Mouse (Mus musculus) heart, embryonic 10.5 days (tissue): ENCODE results near the gene Dennd1a. TPM values are rescaled to one million over a fixed set of nuclear protein-coding genes. Genes with fewer than 3 reads are reported as not detected.

Source experiments
- DNase-seq: peaks from one replicate; pipeline ENCODE4 v3.0.0-alpha.2; 2017; ENCODE audit warnings: low spot score
- H3K27ac ChIP-seq: fragments of 300-500 bp; sonication (generic); 2 replicates; pipeline ENCODE4 v1.5.1; 2016; ENCODE audit warnings: mild to moderate bottlenecking
- H3K27me3 ChIP-seq: fragments of 300-500 bp; sonication (generic); 2 replicates; pipeline ENCODE4 v1.6.1; 2016; ENCODE audit warnings: mild to moderate bottlenecking; ENCODE audit not compliant: poor library complexity, insufficient read depth, severe bottlenecking
- H3K36me3 ChIP-seq: fragments of 300-500 bp; sonication (generic); 2 replicates; pipeline ENCODE4 v1.6.1; 2016; ENCODE audit warnings: mild to moderate bottlenecking, moderate library complexity
- H3K4me1 ChIP-seq: fragments of 300-500 bp; sonication (generic); 2 replicates; pipeline ENCODE4 v1.6.1; 2016; ENCODE audit warnings: mild to moderate bottlenecking
- H3K4me3 ChIP-seq: fragments of 300-500 bp; sonication (generic); 2 replicates; pipeline ENCODE4 v1.5.1; 2016; ENCODE audit warnings: mild to moderate bottlenecking, moderate library complexity
- H3K9me3 ChIP-seq: fragments of 300-500 bp; sonication (generic); 2 replicates; pipeline ENCODE4 v1.6.1; 2016; ENCODE audit warnings: mild to moderate bottlenecking, moderate library complexity
- WGBS: fragments of 180-500 bp; shearing (Covaris S2); methylation state at CpG from one replicate; pipeline ENCODE4 v1.1.7; 2016; 5-methylcytosine and 5-hydroxymethylcytosine counted together
- polyA plus RNA-seq: library from polyadenylated mRNA; unstranded; fragments of >200 nt; fragmentation: Nextera tagmentation; extraction: Ambion mirVana; gene quantifications from 2 replicates; pipeline ENCODE4 v1.2.1, GENCODE M21; 2016

Gene Dennd1a
- polyA plus RNA-seq, 1 experiment from 2014 or later = 14.8 TPM

DNA sequence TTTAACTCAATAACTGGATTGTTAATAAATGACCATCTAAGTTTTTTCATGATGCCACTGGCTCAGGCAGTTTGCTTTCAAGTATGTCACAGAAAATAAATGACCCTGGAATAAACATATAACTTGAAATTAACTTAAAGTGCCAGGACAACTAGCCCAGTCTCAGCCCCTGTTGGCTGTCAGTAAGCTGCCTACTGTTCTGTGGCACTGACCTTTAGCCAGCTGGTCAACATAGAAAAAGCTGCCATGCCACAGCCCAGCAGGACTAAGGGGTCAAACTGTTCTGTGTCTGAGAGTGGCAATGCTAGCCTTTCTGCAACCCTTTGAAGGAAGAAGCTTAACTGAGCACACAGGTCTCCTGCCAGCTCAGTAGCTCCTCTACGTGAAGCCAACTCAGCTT is 198.8 kb downstream of the Dennd1a start:
- no peaks in the 10 kb centered on the region for H3K27me3 ChIP-seq
- no peak for DNase-seq
- WGBS = 84% methylated on average over 1 of the region's 1 CpGs
- H3K9me3 ChIP-seq = no peaks in the 10 kb centered on the region
- H3K4me3 ChIP-seq = no peak overlapping the region
- no peaks in the 10 kb centered on the region for H3K36me3 ChIP-seq
- H3K27ac ChIP-seq = no peak overlapping the region
- peaks cover 15% of the 10 kb centered on the region for H3K4me1 ChIP-seq

DNA sequence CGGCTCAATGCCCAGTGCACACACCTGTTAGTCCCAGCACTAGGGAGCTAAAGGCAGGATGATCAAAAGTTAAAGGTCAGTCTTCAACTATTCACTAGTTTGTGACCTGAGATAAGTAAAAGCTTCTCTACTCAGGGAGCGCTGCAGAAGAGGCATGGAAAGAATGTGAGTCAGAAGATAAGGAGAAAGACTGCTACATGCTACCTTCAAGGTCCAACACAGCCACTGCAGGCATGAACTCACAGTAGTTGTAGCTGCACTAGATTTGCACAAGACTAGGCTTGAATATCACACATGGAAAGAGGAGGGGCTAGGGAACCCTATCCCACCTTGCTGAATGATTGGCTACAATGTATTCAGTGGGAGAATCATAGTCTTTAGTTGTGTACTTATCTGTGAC is 202.1 kb downstream of the Dennd1a start:
- no peaks in the 10 kb centered on the region for H3K9me3 ChIP-seq
- 40% methylated on average over 2 of the region's 2 CpGs for WGBS
- no peak overlapping the region for H3K4me3 ChIP-seq
- H3K36me3 ChIP-seq = no peaks in the 10 kb centered on the region
- H3K4me1 ChIP-seq = peaks cover 10% of the 10 kb centered on the region
- no peaks in the 10 kb centered on the region for H3K27me3 ChIP-seq
- no peak for DNase-seq
- no peak overlapping the region for H3K27ac ChIP-seq

DNA sequence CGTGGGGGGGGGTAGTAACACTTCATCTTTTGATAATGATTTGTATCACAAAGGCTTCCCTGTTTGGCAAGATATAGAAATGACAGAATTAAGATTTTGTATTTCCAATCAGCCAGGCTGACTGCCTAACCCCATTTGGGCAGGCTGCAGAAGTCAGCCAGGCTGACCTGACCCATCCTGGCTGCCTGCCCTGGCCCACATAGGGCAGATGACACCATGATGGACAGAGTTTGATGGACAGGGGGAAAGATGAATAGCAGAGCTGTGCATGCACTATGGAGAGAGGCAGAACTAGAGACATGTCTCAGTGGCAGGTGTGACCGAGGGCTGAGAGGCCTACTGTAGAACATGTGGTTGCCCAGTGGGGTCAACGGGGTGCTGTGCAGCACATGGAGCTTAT is 203.9 kb downstream of the Dennd1a start:
- no peaks in the 10 kb centered on the region for H3K36me3 ChIP-seq
- H3K4me3 ChIP-seq = no peak overlapping the region

DNA sequence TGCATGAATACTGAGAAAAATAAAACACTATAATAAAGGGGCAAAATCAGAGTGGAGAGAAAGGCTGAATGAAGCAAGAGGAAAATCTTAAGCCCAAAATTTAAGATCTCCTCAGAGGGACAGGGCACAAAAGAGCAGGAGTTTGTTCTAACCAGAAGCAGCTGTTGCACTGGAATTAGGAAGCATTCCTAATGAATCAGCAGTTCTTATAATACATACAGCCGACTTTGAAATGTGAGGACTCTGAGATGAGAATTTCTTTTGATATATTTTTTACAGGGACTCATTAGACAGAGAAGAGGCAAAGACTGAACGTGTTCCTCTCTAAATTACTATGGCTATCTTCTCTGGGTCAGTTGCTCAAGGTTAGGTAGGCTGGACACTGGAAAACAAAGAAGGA is 212.7 kb downstream of the Dennd1a start:
- Histone ChIP-seq H3K4me3 (no peak overlapping the region), H3K27me3 (no peaks in the 10 kb centered on the region), H3K4me1 (no peaks in the 10 kb centered on the region), H3K36me3 (no peaks in the 10 kb centered on the region), H3K27ac (no peak overlapping the region), H3K9me3 (no peaks in the 10 kb centered on the region)
- no peak for DNase-seq
- WGBS = 61% methylated on average over 2 of the region's 2 CpGs

More for the DNA sequence above, 203.9 kb downstream of the Dennd1a start:
- no peaks in the 10 kb centered on the region for H3K27me3 ChIP-seq
- H3K4me1 ChIP-seq = peaks cover 10% of the 10 kb centered on the region
- WGBS = 84% methylated on average over 3 of the region's 3 CpGs
- no peak for DNase-seq
- H3K9me3 ChIP-seq = no peaks in the 10 kb centered on the region
- no peak overlapping the region for H3K27ac ChIP-seq

DNA sequence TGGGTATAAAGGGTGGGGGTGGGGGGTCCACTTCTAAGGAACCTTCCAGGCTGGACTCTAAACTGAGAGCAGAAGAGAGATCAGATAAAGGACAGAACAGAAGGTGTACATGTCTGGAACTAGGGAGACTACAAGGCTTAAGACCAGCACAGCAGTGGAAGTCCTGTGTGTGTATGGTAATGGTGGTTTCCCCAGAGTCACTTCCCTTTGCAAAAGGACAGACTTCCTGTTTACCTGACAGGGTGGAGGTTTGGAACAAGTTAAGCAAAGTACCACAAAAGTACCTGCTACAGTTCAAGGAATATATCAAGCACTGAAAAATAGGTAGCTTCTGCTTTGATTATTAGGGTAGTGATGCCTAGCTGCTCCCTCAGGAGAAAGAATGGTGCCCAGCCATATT is 215.1 kb downstream of the Dennd1a start:
- Histone ChIP-seq H3K27ac (no peak overlapping the region), H3K9me3 (no peaks in the 10 kb centered on the region), H3K27me3 (no peaks in the 10 kb centered on the region), H3K36me3 (no peaks in the 10 kb centered on the region), H3K4me1 (peaks cover 6% of the 10 kb centered on the region), H3K4me3 (no peak overlapping the region)
- no peak for DNase-seq

DNA sequence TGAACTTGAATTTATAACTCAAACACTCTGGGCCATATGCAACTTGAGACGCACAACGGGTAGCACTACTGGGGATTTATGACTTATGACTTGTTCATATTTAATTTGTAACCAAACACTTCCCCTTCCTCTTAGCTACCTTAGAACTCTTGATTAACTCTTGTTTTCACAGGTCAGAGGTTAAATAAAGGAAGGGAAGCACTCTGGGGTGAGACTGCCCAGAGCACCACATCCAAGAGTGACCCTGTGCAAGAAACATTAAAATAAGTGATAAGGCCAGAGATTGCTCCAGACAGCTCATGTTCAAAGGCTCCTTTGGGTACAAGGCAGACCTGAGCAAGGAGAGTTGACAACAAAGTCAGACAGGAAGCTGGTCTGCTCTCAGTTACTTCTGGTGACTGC is 219.0 kb downstream of the Dennd1a start:
- no peaks in the 10 kb centered on the region for H3K27me3 ChIP-seq
- no peak overlapping the region for H3K4me3 ChIP-seq
- H3K9me3 ChIP-seq = no peaks in the 10 kb centered on the region
- no peaks in the 10 kb centered on the region for H3K36me3 ChIP-seq
- 63% methylated on average over 2 of the region's 2 CpGs for WGBS
- H3K27ac ChIP-seq = no peak overlapping the region
- peaks cover 6% of the 10 kb centered on the region for H3K4me1 ChIP-seq
- DNase-seq = no peak

DNA sequence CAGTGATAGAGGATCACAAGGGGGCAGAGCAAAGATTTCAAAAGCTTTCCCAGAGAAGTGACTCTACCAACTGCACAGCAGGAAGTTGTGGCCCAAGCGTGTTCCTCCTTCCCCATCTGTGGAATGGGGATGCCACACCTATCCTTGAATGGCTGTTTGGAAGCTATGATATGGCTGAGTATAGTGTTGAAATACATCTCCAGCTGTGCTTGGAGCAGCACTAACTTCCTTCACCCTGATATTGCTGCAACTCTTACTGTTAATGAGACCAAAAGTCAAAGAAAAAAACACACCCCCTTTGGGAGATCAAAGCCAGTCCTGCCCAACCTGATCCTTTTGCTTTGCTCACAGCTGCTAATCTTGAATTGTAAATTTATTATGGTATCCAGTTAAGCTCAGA is 221.3 kb downstream of the Dennd1a start:
- DNase-seq = no peak
- no peak overlapping the region for H3K27ac ChIP-seq
- H3K36me3 ChIP-seq = no peaks in the 10 kb centered on the region
- no peaks in the 10 kb centered on the region for H3K27me3 ChIP-seq
- no peak overlapping the region for H3K4me3 ChIP-seq
- no peaks in the 10 kb centered on the region for H3K9me3 ChIP-seq
- 54% methylated on average over 1 of the region's 1 CpGs for WGBS
- H3K4me1 ChIP-seq = peaks cover 6% of the 10 kb centered on the region

DNA sequence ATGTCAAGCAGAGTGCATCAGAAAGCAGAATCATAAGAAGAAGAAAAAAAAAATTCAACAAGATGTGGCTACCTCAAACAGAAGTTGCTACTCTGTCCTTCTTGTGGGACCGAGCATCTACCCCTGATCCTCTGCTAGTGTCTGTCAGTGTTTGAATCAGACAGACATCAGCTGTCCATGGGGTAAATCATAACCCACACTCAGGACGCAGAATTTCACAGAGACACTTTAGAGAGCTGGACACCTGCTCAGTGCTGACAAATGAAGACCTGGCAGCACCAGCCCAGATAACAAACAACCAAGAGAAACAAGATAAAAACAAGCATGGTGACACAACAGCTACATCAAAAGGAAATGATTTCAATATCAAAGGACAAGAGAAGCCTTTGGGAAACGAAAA is 222.9 kb downstream of the Dennd1a start:
- Histone ChIP-seq H3K27ac (no peak overlapping the region), H3K4me1 (peaks cover 6% of the 10 kb centered on the region), H3K4me3 (no peak overlapping the region), H3K9me3 (no peaks in the 10 kb centered on the region), H3K36me3 (no peaks in the 10 kb centered on the region), H3K27me3 (no peaks in the 10 kb centered on the region)
- no peak for DNase-seq
- 44% methylated on average over 3 of the region's 3 CpGs for WGBS

DNA sequence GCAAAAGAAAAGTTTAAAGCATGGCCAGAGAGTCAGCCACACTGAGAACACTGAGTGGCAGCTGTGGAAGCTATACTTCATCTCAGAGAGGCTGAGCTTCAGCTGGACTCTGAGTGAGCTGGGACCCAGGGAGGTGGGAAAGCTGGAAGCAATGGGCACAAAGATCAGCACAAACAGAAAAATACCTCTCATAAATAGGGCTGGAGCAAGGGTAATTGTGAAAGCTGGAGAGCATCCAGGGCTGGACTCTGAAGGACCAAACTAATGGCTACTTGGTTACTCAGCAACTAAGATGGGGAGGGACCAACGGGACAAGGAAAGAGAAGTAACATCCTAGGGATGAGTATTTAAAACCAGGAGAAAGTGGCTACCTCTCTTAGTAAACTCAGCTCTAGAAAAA is 225.0 kb downstream of the Dennd1a start:
- Histone ChIP-seq H3K27ac (no peak overlapping the region), H3K36me3 (no peaks in the 10 kb centered on the region), H3K27me3 (no peaks in the 10 kb centered on the region), H3K9me3 (no peaks in the 10 kb centered on the region), H3K4me3 (no peak overlapping the region), H3K4me1 (no peaks in the 10 kb centered on the region)
- DNase-seq = no peak
- WGBS = 76% methylated on average over 1 of the region's 1 CpGs

DNA sequence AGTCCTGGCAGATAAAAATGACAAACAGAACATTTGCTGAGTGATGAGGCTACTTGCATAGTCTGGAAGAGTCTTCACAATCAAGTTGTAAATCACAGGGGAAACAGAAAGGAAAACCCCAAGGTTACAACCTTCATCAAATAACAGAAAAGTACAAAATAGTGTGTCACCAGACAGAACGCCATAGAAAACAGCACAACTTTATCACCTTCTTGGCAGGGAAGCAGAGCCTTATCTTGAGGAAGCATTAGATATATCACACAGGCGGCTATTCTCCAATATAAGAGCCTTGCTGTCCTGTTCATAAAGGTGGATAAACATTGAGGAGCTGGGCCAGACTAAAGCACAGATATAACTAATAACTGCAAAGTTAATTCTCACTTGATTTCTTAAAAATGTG is 225.7 kb downstream of the Dennd1a start:
- H3K27me3 ChIP-seq = no peaks in the 10 kb centered on the region
- no peak overlapping the region for H3K27ac ChIP-seq
- DNase-seq = no peak
- no peak overlapping the region for H3K4me3 ChIP-seq
- no peaks in the 10 kb centered on the region for H3K36me3 ChIP-seq
- H3K4me1 ChIP-seq = no peaks in the 10 kb centered on the region
- H3K9me3 ChIP-seq = no peaks in the 10 kb centered on the region
- WGBS = 30% methylated on average over 2 of the region's 2 CpGs

DNA sequence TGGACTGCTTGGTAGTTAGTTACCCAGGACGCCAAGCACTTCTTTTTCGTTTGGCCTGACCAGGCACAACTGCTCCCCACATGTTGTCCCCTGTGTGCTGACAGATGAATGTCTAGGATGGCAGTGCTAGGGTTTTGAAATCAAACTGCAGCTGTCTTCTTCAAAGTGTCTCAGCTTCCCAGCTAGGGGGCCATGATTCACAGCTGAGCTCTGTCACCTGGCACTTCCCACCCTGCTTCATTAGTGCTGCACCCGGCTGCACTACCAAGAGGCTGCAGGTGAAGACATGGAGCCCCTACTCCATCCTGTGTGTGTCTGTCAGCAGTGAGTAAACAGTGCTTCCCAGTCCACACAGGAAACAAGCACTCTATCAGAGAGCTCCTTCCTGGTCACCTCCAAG is 234.8 kb downstream of the Dennd1a start:
- H3K4me3 ChIP-seq = no peak overlapping the region
- no peaks in the 10 kb centered on the region for H3K27me3 ChIP-seq
- WGBS = 36% methylated on average over 3 of the region's 3 CpGs
- no peak overlapping the region; the same call in 1 of the 2 replicates for H3K27ac ChIP-seq
- H3K36me3 ChIP-seq = no peaks in the 10 kb centered on the region
- H3K4me1 ChIP-seq = peaks cover 26% of the 10 kb centered on the region
- H3K9me3 ChIP-seq = no peaks in the 10 kb centered on the region
- DNase-seq = no peak

DNA sequence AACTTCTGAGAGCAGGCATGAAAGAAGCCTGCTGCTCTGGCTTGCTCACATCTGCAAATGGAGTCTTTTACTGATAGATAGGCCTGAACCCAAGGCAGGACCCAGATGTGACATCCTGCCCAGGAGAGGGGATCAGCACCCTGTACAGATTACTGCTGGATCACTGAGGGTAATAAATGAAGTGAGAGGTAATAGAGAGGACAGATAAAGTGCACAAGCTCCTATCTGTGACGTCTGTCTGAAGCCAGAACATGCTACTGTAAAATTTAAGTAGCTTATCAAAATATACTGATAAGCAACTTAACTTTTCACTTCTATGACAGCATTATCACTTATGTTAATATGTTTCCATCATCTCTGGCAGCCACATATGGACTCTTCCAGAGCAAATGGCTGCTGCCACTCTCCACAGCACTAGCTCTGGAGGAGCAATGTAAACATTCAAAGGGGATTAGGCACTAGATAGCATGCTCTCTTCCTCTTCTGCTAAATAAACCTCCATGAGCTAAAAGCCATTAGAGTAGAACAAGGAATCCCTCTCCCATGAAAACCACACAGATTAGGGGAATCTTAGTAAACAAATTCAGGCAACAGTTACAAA is 235.6 kb downstream of the Dennd1a start:
- Histone ChIP-seq H3K36me3 (no peaks in the 10 kb centered on the region), H3K27me3 (no peaks in the 10 kb centered on the region), H3K4me1 (peaks cover 26% of the 10 kb centered on the region), H3K4me3 (no peak overlapping the region), H3K27ac (no peak overlapping the region), H3K9me3 (no peaks in the 10 kb centered on the region)
- no peak for DNase-seq
- 15% methylated on average over 1 of the region's 1 CpGs for WGBS

DNA sequence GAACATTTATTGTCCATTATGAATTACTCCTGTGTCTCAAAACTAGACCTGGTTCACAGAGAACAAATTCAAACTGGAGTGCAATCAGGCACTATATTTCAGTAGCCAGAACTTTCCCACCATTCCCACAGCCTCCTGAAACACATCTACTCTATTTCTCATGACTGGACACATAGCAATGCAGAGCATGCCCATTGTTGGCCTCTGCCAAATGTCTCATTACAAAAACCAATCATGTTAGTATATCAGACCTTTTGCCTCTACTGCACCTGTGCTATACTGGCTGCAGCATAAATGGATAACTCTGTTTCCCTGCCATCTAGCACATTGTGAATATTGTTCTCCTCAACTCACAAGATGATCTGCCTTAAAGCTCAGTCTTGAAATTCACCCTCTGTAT is 238.2 kb downstream of the Dennd1a start:
- no peaks in the 10 kb centered on the region for H3K36me3 ChIP-seq
- no peaks in the 10 kb centered on the region for H3K27me3 ChIP-seq
- DNase-seq = no peak
- H3K4me3 ChIP-seq = no peak overlapping the region
- no peaks in the 10 kb centered on the region for H3K9me3 ChIP-seq
- H3K27ac ChIP-seq = no peak overlapping the region
- H3K4me1 ChIP-seq = peaks cover 26% of the 10 kb centered on the region

DNA sequence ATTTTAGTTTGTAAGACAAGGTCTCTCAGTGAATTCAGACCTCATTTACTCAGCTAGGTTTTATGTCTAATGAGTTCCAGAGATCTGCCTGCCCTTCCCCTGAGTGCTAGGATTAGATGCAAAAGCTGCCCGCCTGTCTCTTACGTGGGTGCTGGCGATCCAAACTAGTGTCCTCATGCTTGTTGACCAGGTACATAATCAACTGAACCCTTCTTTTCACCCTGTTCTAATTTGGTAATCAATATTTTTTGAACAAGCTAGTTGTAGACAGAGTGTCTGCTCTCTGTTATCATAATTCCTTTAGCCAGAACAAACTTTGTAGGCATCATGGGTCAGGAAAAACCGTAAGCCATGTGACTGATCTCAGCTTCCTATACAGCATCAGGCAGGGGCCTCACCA is 241.9 kb downstream of the Dennd1a start:
- Histone ChIP-seq H3K4me1 (0 out of 2 replicates have a peak, but pooled peaks cover 9% of the 10 kb centered on the region), H3K36me3 (no peaks in the 10 kb centered on the region)

More for the DNA sequence above, 241.9 kb downstream of the Dennd1a start:
- H3K4me3 ChIP-seq = no peak overlapping the region
- WGBS = 86% methylated on average over 4 of the region's 4 CpGs
- H3K27me3 ChIP-seq = no peaks in the 10 kb centered on the region
- H3K27ac ChIP-seq = no peak overlapping the region
- H3K9me3 ChIP-seq = no peaks in the 10 kb centered on the region
- no peak for DNase-seq
